Mouse (Mus musculus) CH12.LX (cell line): ENCODE measurements at regions not wholly inside any gene's neighbourhood (a gene's known extent, or its start where the extent isn't known, plus 50 kb on each side); places are given as distances from the start of the nearest gene placed in this dataset.

Source experiments
- ETS1 ChIP-seq: conservative IDR thresholded peaks from 2 replicates; pipeline ENCODE4 v1.6.1; 2012; ENCODE audit warnings: low read depth, mild to moderate bottlenecking, inconsistent platforms, low read length, improper control_type of control experiment, moderate library complexity
- RAD21 ChIP-seq: IDR thresholded peaks from 2 replicates; pipeline ENCODE4 v1.6.1; 2011; ENCODE audit warnings: low read depth, mild to moderate bottlenecking, low read length, improper control_type of control experiment, moderate library complexity
- SIN3A ChIP-seq: IDR thresholded peaks from 2 replicates; pipeline ENCODE4 v1.6.1; 2012; ENCODE audit warnings: low read length, improper control_type of control experiment, inconsistent platforms
- SMC3 ChIP-seq: IDR thresholded peaks from 2 replicates; pipeline ENCODE4 v1.6.1; 2011; ENCODE audit warnings: low read depth, low read length, improper control_type of control experiment
- TCF12 ChIP-seq: IDR thresholded peaks from 2 replicates; pipeline ENCODE4 v1.6.1; 2014; ENCODE audit warnings: low read depth, mild to moderate bottlenecking, inconsistent platforms, low read length, improper control_type of control experiment
- UBTF ChIP-seq: IDR thresholded peaks from 2 replicates; pipeline ENCODE4 v1.6.1; 2012; ENCODE audit warnings: low read depth, mild to moderate bottlenecking, inconsistent platforms, low read length, improper control_type of control experiment, moderate library complexity
- USF2 ChIP-seq: conservative IDR thresholded peaks from 2 replicates; pipeline ENCODE4 v1.6.1; 2011; ENCODE audit warnings: low read depth, low read length, improper control_type of control experiment
- ZNF384 ChIP-seq: IDR thresholded peaks from 2 replicates; pipeline ENCODE4 v1.6.1; 2012; ENCODE audit warnings: low read depth, low read length, improper control_type of control experiment, inconsistent platforms

- no peak for TF ChIP-seq USF2
- TF ChIP-seq UBTF = no peak
- TF ChIP-seq ETS1 = no peak
- no peak for TF ChIP-seq TCF12
- TF ChIP-seq RAD21 = no peak
- no peak for TF ChIP-seq SIN3A
- no peak for TF ChIP-seq SMC3
- no peak for TF ChIP-seq ZNF384
These were observed 162.5 kb downstream of the Rab11fip4 start for GRCm38 (mm10) chr11:79753491-79753890.
